ENCODE assay signal across 8 mouse cellular contexts in genomic region chr2:131234127-131234650, GRCm38 (mm10). TPM values are rescaled to one million over a fixed set of nuclear protein-coding genes. Genes with fewer than 3 reads are reported as not detected.
DNase-seq lines count a peak whose midpoint lies in the region; ATAC-seq and TF ChIP-seq lines count a peak whose summit lies in the region.

No protein-coding gene starts in this region.

- 9% methylated on average over 28 of the region's 28 CpGs for WGBS in lung, embryonic 14.5 days
- 9% methylated on average over 28 of the region's 28 CpGs for WGBS in embryonic facial prominence, embryonic 13.5 days
- WGBS in hindbrain, embryonic 16.5 days, result 11% methylated on average over 26 of the region's 28 CpGs

- H3K4me3 ChIP-seq in lung, embryonic 14.5 days (ENCODE audit: low read depth, low read length), result peak overlapping the region; percentile 59
- H3K4me3 ChIP-seq in embryonic facial prominence, embryonic 13.5 days, result peak overlapping the region; percentile 66
- H3K4me3 ChIP-seq in hindbrain, embryonic 16.5 days (ENCODE audit: low read length), result peak overlapping the region; percentile 62

- peak overlapping the region; percentile 72 for H3K9ac ChIP-seq in lung, embryonic 14.5 days
- H3K9ac ChIP-seq in embryonic facial prominence, embryonic 13.5 days, result peak overlapping the region; percentile 85
- H3K9ac ChIP-seq in hindbrain, embryonic 16.5 days (ENCODE audit: low read depth, low read length), result peak overlapping the region; percentile 70

- no peaks in the 10 kb centered on the region for H3K27me3 ChIP-seq in lung, embryonic 14.5 days (ENCODE audit: insufficient read depth, low read length)
- H3K27me3 ChIP-seq in embryonic facial prominence, embryonic 13.5 days, result no peaks in the 10 kb centered on the region
- H3K27me3 ChIP-seq in hindbrain, embryonic 16.5 days (replicated peaks; ENCODE audit: control insufficient read depth, insufficient read depth, low read length), result no peaks in the 10 kb centered on the region

- peak overlapping the region; percentile 71 for H3K27ac ChIP-seq in lung, embryonic 14.5 days (ENCODE audit: low read depth)
- 0 out of 2 replicates have a peak overlapping the region, but pooled peaks have one; percentile 24 for H3K27ac ChIP-seq in embryonic facial prominence, embryonic 13.5 days
- peak overlapping the region; percentile 9; the same call in 1 of the 2 replicates for H3K27ac ChIP-seq in hindbrain, embryonic 16.5 days (ENCODE audit: low read depth, low read length)

- TF ChIP-seq CTCF in lung, embryonic 14.5 days (IDR thresholded peaks at IDR 0.05; ENCODE audit: low read depth), result no peak

- H3K4me1 ChIP-seq in lung, embryonic 14.5 days (ENCODE audit: insufficient read depth), result peaks cover 12% of the 10 kb centered on the region; the same call in 1 of the 2 replicates
- peaks cover 21% of the 10 kb centered on the region for H3K4me1 ChIP-seq in embryonic facial prominence, embryonic 13.5 days
- H3K4me1 ChIP-seq in hindbrain, embryonic 16.5 days (ENCODE audit: control insufficient read depth, insufficient read depth, low read depth, low read length), result peaks cover 8% of the 10 kb centered on the region

- peak; percentile 44 for ATAC-seq in lung, embryonic 14.5 days (ENCODE audit: insufficient read depth)
- no peak for ATAC-seq in embryonic facial prominence, embryonic 13.5 days (ENCODE audit: insufficient number of reproducible peaks, insufficient read depth, low FRiP score, low TSS enrichment, low read depth)
- ATAC-seq in hindbrain, embryonic 16.5 days, result no peak
- ATAC-seq in megakaryocyte progenitor cell, adult 5-6 weeks (replicated peaks; ENCODE audit: poor library complexity), result peak; percentile 20

- H3K4me2 ChIP-seq in lung, embryonic 14.5 days, result peak overlapping the region; percentile 95
- H3K4me2 ChIP-seq in embryonic facial prominence, embryonic 13.5 days, result peak overlapping the region; percentile 92
- peak overlapping the region; percentile 96 for H3K4me2 ChIP-seq in hindbrain, embryonic 16.5 days (ENCODE audit: low read length)

- no peak for DNase-seq in lung, embryonic 14.5 days
- no peak for DNase-seq in lung, postnatal 4 days
- DNase-seq in urinary bladder, postnatal 36 days (ENCODE audit: low spot score in 2 of 2), result no peak
- no peak for DNase-seq in layer of hippocampus, adult 11-12 months (ENCODE audit: low spot score)
- DNase-seq in layer of hippocampus, adult 9-11 months, result no peak

- peaks cover 7% of the 10 kb centered on the region; the same call in 1 of the 2 replicates for H3K36me3 ChIP-seq in lung, embryonic 14.5 days (ENCODE audit: insufficient read depth)
- peaks cover 14% of the 10 kb centered on the region; the same call in 1 of the 2 replicates for H3K36me3 ChIP-seq in embryonic facial prominence, embryonic 13.5 days
- no peaks in the 10 kb centered on the region for H3K36me3 ChIP-seq in hindbrain, embryonic 16.5 days (ENCODE audit: control insufficient read depth, insufficient read depth, low read length)

- no peaks in the 10 kb centered on the region for H3K9me3 ChIP-seq in lung, embryonic 14.5 days (ENCODE audit: low read depth, low read length)
- H3K9me3 ChIP-seq in embryonic facial prominence, embryonic 13.5 days, result no peaks in the 10 kb centered on the region
- no peaks in the 10 kb centered on the region for H3K9me3 ChIP-seq in hindbrain, embryonic 16.5 days (ENCODE audit: control insufficient read depth, low read length)

RNA-seq across cellular contexts. Expression of gene Mavs, which starts 0.3 kb away (rescaled TPM):
- polyA plus RNA-seq in lung, embryonic 14.5 days (2014; fragmentation: Nextera tagmentation; extraction: Ambion mirVana), result 16.1 and 16.5 TPM in 2 replicates
- polyA plus RNA-seq in embryonic facial prominence, embryonic 13.5 days (2015; fragmentation: Nextera tagmentation; extraction: Ambion mirVana), result 15.9 and 16.1 TPM in 2 replicates
- 8.9 and 9.0 TPM in 2 replicates for polyA plus RNA-seq in hindbrain, embryonic 16.5 days (2015; fragmentation: Nextera tagmentation; extraction: Ambion mirVana)
- 15.1 and 17.1 TPM in 2 replicates for total RNA-seq in megakaryocyte progenitor cell, adult 5-6 weeks (2015)
- 11.3 and 11.8 TPM in 2 replicates for total RNA-seq in megakaryocyte progenitor cell, adult 5-6 weeks (2017)

RNA-seq across cellular contexts. Expression of gene Ap5s1, which starts 27.3 kb away (rescaled TPM):
- 24.5 and 25.5 TPM in 2 replicates for polyA plus RNA-seq in lung, embryonic 14.5 days (2014; fragmentation: Nextera tagmentation; extraction: Ambion mirVana)
- 26.4 and 28.5 TPM in 2 replicates for polyA plus RNA-seq in embryonic facial prominence, embryonic 13.5 days (2015; fragmentation: Nextera tagmentation; extraction: Ambion mirVana)
- 35.2 and 36.1 TPM in 2 replicates for polyA plus RNA-seq in hindbrain, embryonic 16.5 days (2015; fragmentation: Nextera tagmentation; extraction: Ambion mirVana)
- 3.6 and 3.9 TPM in 2 replicates for total RNA-seq in megakaryocyte progenitor cell, adult 5-6 weeks (2015)
- total RNA-seq in megakaryocyte progenitor cell, adult 5-6 weeks (2017), result 2.9 and 6.7 TPM in 2 replicates

RNA-seq across cellular contexts. Expression of gene Pank2, which starts 28.1 kb away (rescaled TPM):
- 51.0 and 51.2 TPM in 2 replicates for polyA plus RNA-seq in lung, embryonic 14.5 days (2014; fragmentation: Nextera tagmentation; extraction: Ambion mirVana)
- 43.3 and 45.7 TPM in 2 replicates for polyA plus RNA-seq in embryonic facial prominence, embryonic 13.5 days (2015; fragmentation: Nextera tagmentation; extraction: Ambion mirVana)
- 20.0 and 22.8 TPM in 2 replicates for polyA plus RNA-seq in hindbrain, embryonic 16.5 days (2015; fragmentation: Nextera tagmentation; extraction: Ambion mirVana)
- total RNA-seq in megakaryocyte progenitor cell, adult 5-6 weeks (2015), result 59.4 and 71.6 TPM in 2 replicates
- total RNA-seq in megakaryocyte progenitor cell, adult 5-6 weeks (2017), result 46.3 and 61.7 TPM in 2 replicates

RNA-seq across cellular contexts. Expression of gene Spef1, which starts 47.1 kb away (rescaled TPM):
- polyA plus RNA-seq in lung, embryonic 14.5 days (2014; fragmentation: Nextera tagmentation; extraction: Ambion mirVana), result 4.4 and 5.7 TPM in 2 replicates
- 4.4 and 5.1 TPM in 2 replicates for polyA plus RNA-seq in embryonic facial prominence, embryonic 13.5 days (2015; fragmentation: Nextera tagmentation; extraction: Ambion mirVana)
- 8.0 and 9.8 TPM in 2 replicates for polyA plus RNA-seq in hindbrain, embryonic 16.5 days (2015; fragmentation: Nextera tagmentation; extraction: Ambion mirVana)
- total RNA-seq in megakaryocyte progenitor cell, adult 5-6 weeks (2015), result 0.39 and 0.72 TPM in 2 replicates
- 0.91 and 2.0 TPM in 2 replicates for total RNA-seq in megakaryocyte progenitor cell, adult 5-6 weeks (2017)

RNA-seq across cellular contexts. Expression of gene Cdc25b, which starts 47.4 kb away (rescaled TPM):
- 54.6 and 59.6 TPM in 2 replicates for polyA plus RNA-seq in lung, embryonic 14.5 days (2014; fragmentation: Nextera tagmentation; extraction: Ambion mirVana)
- polyA plus RNA-seq in embryonic facial prominence, embryonic 13.5 days (2015; fragmentation: Nextera tagmentation; extraction: Ambion mirVana), result 53.8 and 57.5 TPM in 2 replicates
- polyA plus RNA-seq in hindbrain, embryonic 16.5 days (2015; fragmentation: Nextera tagmentation; extraction: Ambion mirVana), result 22.8 and 29.6 TPM in 2 replicates
- total RNA-seq in megakaryocyte progenitor cell, adult 5-6 weeks (2015), result 8.9 and 10.8 TPM in 2 replicates
- total RNA-seq in megakaryocyte progenitor cell, adult 5-6 weeks (2017), result 9.6 and 13.4 TPM in 2 replicates

Comparison
In these comparisons a context has a peak if more than half of its experiments do, and no peak if none do; other contexts are left out.
1. ATAC-seq: peak in lung, embryonic 14.5 days (single experiment) and megakaryocyte progenitor cell, adult 5-6 weeks (single experiment); none in embryonic facial prominence, embryonic 13.5 days (single experiment) and hindbrain, embryonic 16.5 days (single experiment).
2. H3K27ac ChIP-seq: peak in every context shown above with its lines; median percentile 71 in lung, embryonic 14.5 days; 24 in embryonic facial prominence, embryonic 13.5 days; 9 in hindbrain, embryonic 16.5 days.
3. Peak in every context shown above with its lines, with median percentiles within 50 percentile points of each other: H3K4me2 ChIP-seq, H3K4me3 ChIP-seq and H3K9ac ChIP-seq.